ENCODE assay signal across 20 mouse cellular contexts in genomic region chr9:12157157-12157556, GRCm38 (mm10).
DNase-seq lines count a peak whose midpoint lies in the region; ATAC-seq and TF ChIP-seq lines count a peak whose summit lies in the region.
"Had no signal": no experiment of that assay in that cellular context is flagged by ENCODE, and none has a peak within 500 bp of the region (broad histone marks: within the 10 kb centered on the region; RNA-seq: fewer than 3 reads in every experiment).

No protein-coding gene starts in this region.

- no peaks in the 10 kb centered on the region for H3K79me2 ChIP-seq in heart, adult 2 months (replicated peaks; ENCODE audit: control insufficient read depth, insufficient read depth, low read length)

- no peak overlapping the region for H3K27ac ChIP-seq in heart, adult 2 months
- no peak overlapping the region for H3K27ac ChIP-seq in heart, embryonic 12.5 days (ENCODE audit: poor library complexity, severe bottlenecking)
- no peak overlapping the region for H3K27ac ChIP-seq in left cerebral cortex, adult 2 months
- H3K27ac ChIP-seq in cortical plate, adult 2 months (ENCODE audit: insufficient read depth, low read length), result no peak overlapping the region
- H3K27ac ChIP-seq in stomach, postnatal 0 days (replicated peaks), result no peak overlapping the region
- H3K27ac ChIP-seq: hindbrain, embryonic 14.5 days; lung, embryonic 15.5 days; midbrain, embryonic 15.5 days had no signal

- no peak for TF ChIP-seq POLR2A in heart, adult 2 months (IDR thresholded peaks at IDR 0.05; ENCODE audit: insufficient read depth, low read depth, low read length)
- no peak for TF ChIP-seq POLR2A in cortical plate, adult 2 months (IDR thresholded peaks at IDR 0.05; ENCODE audit: extremely low read depth, insufficient read depth, low read length)

- 38% methylated on average over 2 of the region's 2 CpGs for WGBS in heart, adult 2 months
- WGBS in heart, embryonic 12.5 days, result 48% methylated on average over 2 of the region's 2 CpGs
- 52% methylated on average over 2 of the region's 2 CpGs for WGBS in stomach, postnatal 0 days

- H3K27me3 ChIP-seq in heart, adult 2 months (ENCODE audit: control insufficient read depth, insufficient read depth, low read length), result no peaks in the 10 kb centered on the region
- H3K27me3 ChIP-seq in heart, embryonic 12.5 days (replicated peaks), result no peaks in the 10 kb centered on the region
- H3K27me3 ChIP-seq in stomach, postnatal 0 days (ENCODE audit: control insufficient read depth, insufficient read depth, low read length), result no peaks in the 10 kb centered on the region
- H3K27me3 ChIP-seq: lung, embryonic 15.5 days; midbrain, embryonic 15.5 days had no signal

- peaks cover 4% of the 10 kb centered on the region; the same call in 1 of the 2 replicates for H3K9me3 ChIP-seq in heart, embryonic 12.5 days (replicated peaks)
- H3K9me3 ChIP-seq in stomach, postnatal 0 days (ENCODE audit: control insufficient read depth, low read length), result no peaks in the 10 kb centered on the region
- H3K9me3 ChIP-seq: lung, embryonic 15.5 days; midbrain, embryonic 15.5 days had no signal

- no peak for ATAC-seq in heart, embryonic 12.5 days (ENCODE audit: insufficient number of reproducible peaks, low FRiP score)
- ATAC-seq in stomach, postnatal 0 days (ENCODE audit: low FRiP score, low TSS enrichment), result no peak
- ATAC-seq: CD4-positive, CD25-positive, alpha-beta regulatory T cell, adult 4 months; forebrain, embryonic 16.5 days; intestine, embryonic 16.5 days; midbrain, embryonic 15.5 days had no signal

- TF ChIP-seq EP300 in heart, adult 2 months (IDR thresholded peaks at IDR 0.05; ENCODE audit: insufficient read depth, low read depth, low read length), result no peak
- no peak for TF ChIP-seq EP300 in stomach, postnatal 0 days (optimal IDR thresholded peaks at IDR 0.05)

- no peaks in the 10 kb centered on the region for H3K36me3 ChIP-seq in heart, adult 2 months (ENCODE audit: control insufficient read depth, insufficient read depth, low read length)
- no peaks in the 10 kb centered on the region for H3K36me3 ChIP-seq in heart, embryonic 12.5 days
- H3K36me3 ChIP-seq in stomach, postnatal 0 days (ENCODE audit: control insufficient read depth, insufficient read depth, low read length), result no peaks in the 10 kb centered on the region
- H3K36me3 ChIP-seq: lung, embryonic 15.5 days; midbrain, embryonic 15.5 days had no signal

- no peak for DNase-seq in heart, adult 2 months
- no peak for DNase-seq in left cerebral cortex, adult 2 months (ENCODE audit: extremely low spot score in 1 of 2, low spot score in 2 of 2)
- no peak for DNase-seq in left cerebral cortex, postnatal 36 days (ENCODE audit: low spot score in 2 of 2)
- DNase-seq in stomach, postnatal 0 days (ENCODE audit: low spot score), result no peak
- DNase-seq in lung, postnatal 25 days (ENCODE audit: low spot score), result no peak
- no peak for DNase-seq in liver
- DNase-seq: cerebellum, postnatal 14 days; heart, postnatal 14 days; left cerebral cortex, postnatal 4 days; thymus, adult 18-20 months had no signal

- TF ChIP-seq CTCF in heart, adult 2 months (IDR thresholded peaks at IDR 0.05), result peak; percentile 31
- peak; percentile 46 for TF ChIP-seq CTCF in left cerebral cortex, adult 2 months (IDR thresholded peaks at IDR 0.05)
- TF ChIP-seq CTCF in cortical plate, adult 2 months (IDR thresholded peaks at IDR 0.05; ENCODE audit: extremely low read depth, insufficient read depth, low read length), result peak; percentile 31; the same call in 1 of the 2 replicates
- TF ChIP-seq CTCF in stomach, postnatal 0 days (IDR thresholded peaks at IDR 0.05; ENCODE audit: low read depth), result 0 out of 2 replicates have a peak, but pooled peaks have one; percentile 31

- no peaks in the 10 kb centered on the region for H3K4me1 ChIP-seq in heart, adult 2 months (ENCODE audit: control insufficient read depth, insufficient read depth, low read length)
- no peaks in the 10 kb centered on the region for H3K4me1 ChIP-seq in heart, embryonic 12.5 days (replicated peaks)
- no peaks in the 10 kb centered on the region for H3K4me1 ChIP-seq in cortical plate, adult 2 months (ENCODE audit: control insufficient read depth, insufficient read depth, low read length)
- H3K4me1 ChIP-seq in stomach, postnatal 0 days (replicated peaks; ENCODE audit: control insufficient read depth, insufficient read depth), result no peaks in the 10 kb centered on the region
- H3K4me1 ChIP-seq: lung, embryonic 15.5 days; midbrain, embryonic 15.5 days had no signal

- no peak overlapping the region for H3K9ac ChIP-seq in heart, adult 2 months (ENCODE audit: low read depth, low read length)
- no peak overlapping the region for H3K9ac ChIP-seq in heart, embryonic 12.5 days
- H3K9ac ChIP-seq in stomach, postnatal 0 days (ENCODE audit: low read length), result no peak overlapping the region
- H3K9ac ChIP-seq: hindbrain, embryonic 14.5 days; lung, embryonic 15.5 days; midbrain, embryonic 15.5 days had no signal

- intact Hi-C loops in heart, adult 2 months (cut with DNase I), result no loop called here
- intact Hi-C loops in left cerebral cortex, adult 2 months (cut with DNase I), result loop anchor here (5.0 to 10.0 kb wide), 2 partner anchors 720 to 1038 kb away; no protein-coding TSS in a partner anchor
- intact Hi-C loops in left cerebral cortex, postnatal 36 days (cut with DNase I), result loop anchor here (10.0 kb wide), 1 partner anchor 718 kb away; no protein-coding TSS in a partner anchor

- H3K4me2 ChIP-seq in heart, embryonic 12.5 days, result no peak overlapping the region
- no peak overlapping the region for H3K4me2 ChIP-seq in stomach, postnatal 0 days (replicated peaks; ENCODE audit: low read depth)
- H3K4me2 ChIP-seq: hindbrain, embryonic 14.5 days; liver, embryonic 11.5 days; lung, embryonic 15.5 days; midbrain, embryonic 15.5 days had no signal

- H3K4me3 ChIP-seq in heart, adult 2 months, result no peak overlapping the region
- H3K4me3 ChIP-seq in heart, embryonic 12.5 days, result no peak overlapping the region
- H3K4me3 ChIP-seq in left cerebral cortex, adult 2 months, result no peak overlapping the region
- no peak overlapping the region for H3K4me3 ChIP-seq in cortical plate, adult 2 months (ENCODE audit: insufficient read depth, low read length)
- no peak overlapping the region for H3K4me3 ChIP-seq in stomach, postnatal 0 days (ENCODE audit: low read depth, low read length)
- H3K4me3 ChIP-seq: erythroblast, embryonic 14.5 days; lung, embryonic 15.5 days; midbrain, embryonic 15.5 days had no signal
